Comparison of ENCODE assay signal across 29 mouse cellular contexts in genomic region chr7:137364571-137364970, GRCm38 (mm10). TPM values are rescaled to one million over a fixed set of nuclear protein-coding genes. Genes with fewer than 3 reads are reported as not detected.
DNase-seq lines count a peak whose midpoint lies in the region; ATAC-seq and TF ChIP-seq lines count a peak whose summit lies in the region.
"Had no signal": no experiment of that assay in that cellular context is flagged by ENCODE, and none has a peak within 500 bp of the region (broad histone marks: within the 10 kb centered on the region; RNA-seq: fewer than 3 reads in every experiment).

No protein-coding gene starts in this region.

- H3K27me3 ChIP-seq in midbrain, postnatal 0 days (ENCODE audit: insufficient read depth, low read length), result no peaks in the 10 kb centered on the region
- H3K27me3 ChIP-seq in midbrain, embryonic 14.5 days (ENCODE audit: control insufficient read depth, insufficient read depth, low read length), result no peaks in the 10 kb centered on the region
- H3K27me3 ChIP-seq in forebrain, embryonic 14.5 days (replicated peaks; ENCODE audit: control insufficient read depth, insufficient read depth, low read length), result no peaks in the 10 kb centered on the region
- H3K27me3 ChIP-seq: embryonic facial prominence, embryonic 15.5 days; heart, embryonic 12.5 days; hindbrain, embryonic 15.5 days; Patski had no signal

- no peak overlapping the region for H3K9ac ChIP-seq in midbrain, postnatal 0 days (replicated peaks; ENCODE audit: low read length, poor library complexity, severe bottlenecking)
- H3K9ac ChIP-seq in midbrain, embryonic 14.5 days (replicated peaks; ENCODE audit: low read length), result no peak overlapping the region
- H3K9ac ChIP-seq in forebrain, embryonic 14.5 days (ENCODE audit: low read length), result no peak overlapping the region
- H3K9ac ChIP-seq: embryonic facial prominence, embryonic 15.5 days; heart, embryonic 12.5 days; hindbrain, embryonic 15.5 days had no signal

- no peak overlapping the region for H3K27ac ChIP-seq in midbrain, postnatal 0 days (ENCODE audit: low read depth, low read length)
- no peak overlapping the region for H3K27ac ChIP-seq in midbrain, embryonic 14.5 days (replicated peaks; ENCODE audit: low read depth, low read length)
- no peak overlapping the region for H3K27ac ChIP-seq in forebrain, embryonic 14.5 days (ENCODE audit: low read depth, low read length)
- H3K27ac ChIP-seq: embryonic facial prominence, embryonic 15.5 days; heart, adult 2 months; hindbrain, embryonic 10.5 days; hindbrain, embryonic 15.5 days had no signal

- H3K9me3 ChIP-seq in midbrain, postnatal 0 days (ENCODE audit: low read length), result no peaks in the 10 kb centered on the region
- no peaks in the 10 kb centered on the region for H3K9me3 ChIP-seq in midbrain, embryonic 14.5 days (ENCODE audit: control insufficient read depth, low read length)
- no peaks in the 10 kb centered on the region for H3K9me3 ChIP-seq in forebrain, embryonic 14.5 days (replicated peaks; ENCODE audit: control insufficient read depth, low read length)
- H3K9me3 ChIP-seq: embryonic facial prominence, embryonic 15.5 days; heart, embryonic 12.5 days; hindbrain, embryonic 10.5 days; hindbrain, embryonic 15.5 days had no signal

- intact Hi-C loops in gastrocnemius, postnatal 36 days (cut with DNase I), result no loop called here

- H3K4me3 ChIP-seq in midbrain, postnatal 0 days (ENCODE audit: low read depth, low read length), result no peak overlapping the region
- H3K4me3 ChIP-seq in midbrain, embryonic 14.5 days (replicated peaks; ENCODE audit: low read depth, low read length), result no peak overlapping the region
- H3K4me3 ChIP-seq in forebrain, embryonic 14.5 days (ENCODE audit: low read depth, low read length), result no peak overlapping the region
- H3K4me3 ChIP-seq: embryonic facial prominence, embryonic 15.5 days; erythroblast, embryonic 14.5 days; heart, adult 2 months; heart, embryonic 12.5 days; hindbrain, embryonic 10.5 days; hindbrain, embryonic 15.5 days had no signal

- TF ChIP-seq CTCF in midbrain, postnatal 0 days (IDR thresholded peaks at IDR 0.05), result no peak

- no peak overlapping the region for H3K4me2 ChIP-seq in midbrain, postnatal 0 days (ENCODE audit: low read depth, low read length, poor library complexity, severe bottlenecking)
- no peak overlapping the region for H3K4me2 ChIP-seq in midbrain, embryonic 14.5 days (ENCODE audit: low read length)
- H3K4me2 ChIP-seq in forebrain, embryonic 14.5 days (ENCODE audit: low read length), result no peak overlapping the region
- H3K4me2 ChIP-seq: embryonic facial prominence, embryonic 15.5 days; heart, embryonic 12.5 days; hindbrain, embryonic 15.5 days had no signal

- DNase-seq in gastrocnemius, postnatal 25 days, result peak; percentile 22
- DNase-seq in gastrocnemius, postnatal 36 days, result no peak
- DNase-seq in midbrain, postnatal 0 days (ENCODE audit: low spot score), result peak; percentile 24
- DNase-seq in midbrain, embryonic 14.5 days, result no peak
- DNase-seq in adipocyte (ENCODE audit: low spot score), result peak; percentile 19
- DNase-seq in skeletal muscle tissue, adult 2 months (ENCODE audit: low read depth, low spot score), result peak; percentile 51
- DNase-seq in lung, postnatal 36 days, result no peak
- no peak for DNase-seq in forebrain, embryonic 14.5 days (ENCODE audit: low spot score)
- DNase-seq: adrenal gland, adult 2 months; adrenal gland, postnatal 25 days; B cell, adult 2 months; cerebellum, adult 11 months; cerebellum, adult 8-10 months; embryo, embryonic 11 days; gastrocnemius, postnatal 14 days; heart, adult 2 months had no signal

- H3K4me1 ChIP-seq in midbrain, postnatal 0 days (ENCODE audit: insufficient read depth, low read length), result no peaks in the 10 kb centered on the region
- no peaks in the 10 kb centered on the region for H3K4me1 ChIP-seq in midbrain, embryonic 14.5 days (ENCODE audit: control insufficient read depth, insufficient read depth, low read length)
- no peaks in the 10 kb centered on the region for H3K4me1 ChIP-seq in forebrain, embryonic 14.5 days (ENCODE audit: control insufficient read depth, insufficient read depth, low read length)
- H3K4me1 ChIP-seq: embryonic facial prominence, embryonic 15.5 days; heart, embryonic 12.5 days; hindbrain, embryonic 10.5 days; hindbrain, embryonic 15.5 days had no signal

- no peaks in the 10 kb centered on the region for H3K36me3 ChIP-seq in midbrain, postnatal 0 days (ENCODE audit: insufficient read depth, low read length)
- H3K36me3 ChIP-seq in midbrain, embryonic 14.5 days (ENCODE audit: control insufficient read depth, insufficient read depth, low read length), result no peaks in the 10 kb centered on the region
- H3K36me3 ChIP-seq in forebrain, embryonic 14.5 days (ENCODE audit: control insufficient read depth, insufficient read depth, low read length), result no peaks in the 10 kb centered on the region
- H3K36me3 ChIP-seq: embryonic facial prominence, embryonic 15.5 days; G1E; heart, embryonic 12.5 days; hindbrain, embryonic 10.5 days; hindbrain, embryonic 15.5 days had no signal

- WGBS in midbrain, postnatal 0 days, result 62% methylated on average over 7 of the region's 7 CpGs
- WGBS in midbrain, embryonic 14.5 days, result 67% methylated on average over 7 of the region's 7 CpGs
- whole genome bisulfite sequencing in forebrain, embryonic 14.5 days, result 74% methylated on average over 7 of the region's 7 CpGs

- ATAC-seq in midbrain, postnatal 0 days (ENCODE audit: low FRiP score), result no peak
- ATAC-seq in midbrain, embryonic 14.5 days (ENCODE audit: low FRiP score, low TSS enrichment), result no peak
- ATAC-seq in forebrain, embryonic 14.5 days, result no peak
- ATAC-seq: activated CD4-positive, CD25-positive, alpha-beta regulatory T cell, adult 4 months; CD4-positive, CD25-positive, alpha-beta regulatory T cell, adult 4 months; forebrain, embryonic 16.5 days; inflammation-experienced regulatory T-cells, adult 6 months; intestine, postnatal 0 days; Patski had no signal

RNA-seq across cellular contexts. Expression of gene 9430038I01Rik, which starts 46.0 kb away (rescaled TPM):
- total RNA-seq in gastrocnemius, postnatal 25 days (2021), result 1 to 10 TPM; 2.7 to 3.9 TPM
- total RNA-seq in gastrocnemius, postnatal 36 days (2021), result 1 to 10 TPM; 4.1 to 4.8 TPM
- total RNA-seq in midbrain, postnatal 0 days (2014; rRNA removed), result 5.2 and 18.6 TPM in 2 replicates
- 14.0 and 15.3 TPM in 2 replicates for polyA plus RNA-seq in midbrain, postnatal 0 days (2015; fragmentation: Nextera tagmentation; extraction: Ambion mirVana)
- polyA plus RNA-seq in midbrain, embryonic 14.5 days (2014; fragmentation: Nextera tagmentation; extraction: Ambion mirVana), result 11.1 and 11.5 TPM in 2 replicates
- polyA plus RNA-seq in forebrain, embryonic 14.5 days (2014; fragmentation: Nextera tagmentation; extraction: Ambion mirVana), result 8.9 and 10.6 TPM in 2 replicates

RNA-seq across cellular contexts. Expression of gene Ebf3, which starts 50.3 kb away (rescaled TPM):
- total RNA-seq in gastrocnemius, postnatal 25 days (2021), result 1 to 10 TPM; 6.6 to 8.6 TPM
- 1 to 10 TPM; 7.1 to 7.6 TPM for total RNA-seq in gastrocnemius, postnatal 36 days (2021)
- total RNA-seq in midbrain, postnatal 0 days (2014; rRNA removed), result 90.4 and 103 TPM in 2 replicates
- 5.3 and 7.1 TPM in 2 replicates for polyA plus RNA-seq in midbrain, postnatal 0 days (2015; fragmentation: Nextera tagmentation; extraction: Ambion mirVana)
- polyA plus RNA-seq in midbrain, embryonic 14.5 days (2014; fragmentation: Nextera tagmentation; extraction: Ambion mirVana), result 34.0 and 43.4 TPM in 2 replicates
- 0.89 and 1.2 TPM in 2 replicates for polyA plus RNA-seq in forebrain, embryonic 14.5 days (2014; fragmentation: Nextera tagmentation; extraction: Ambion mirVana)
- total RNA-seq: common myeloid progenitor, adult 5-6 weeks had no signal
- polyA plus RNA-seq: activated CD4-positive, CD25-positive, alpha-beta regulatory T cell, adult 4 months; CD4-positive, CD25-positive, alpha-beta regulatory T cell, adult 4 months; erythroblast, embryonic 14.5 days; G1E; inflammation-experienced regulatory T-cells, adult 6 months had no signal

Comparison
In these comparisons a context has a peak if more than half of its experiments do, and no peak if none do; other contexts are left out.
1. DNase-seq: peak in gastrocnemius, postnatal 25 days (single experiment), midbrain, postnatal 0 days (single experiment), adipocyte (single experiment) and skeletal muscle tissue, adult 2 months (single experiment); none in gastrocnemius, postnatal 36 days (0 of 2), midbrain, embryonic 14.5 days (single experiment), lung, postnatal 36 days (single experiment) and forebrain, embryonic 14.5 days (single experiment).